Mouse (Mus musculus) cortical plate, adult 2 months (tissue): ENCODE data around the gene Tmem208.

Source experiments
- CTCF ChIP-seq: fragments of 200-500 bp; IDR thresholded peaks from 2 replicates; pipeline ENCODE4 v1.5.1; 2011; ENCODE audit warnings: mild to moderate bottlenecking, control low read depth, low read length; ENCODE audit not compliant: insufficient read depth; ENCODE audit errors: extremely low read depth
- POLR2A ChIP-seq: fragments of 200-500 bp; IDR thresholded peaks from 2 replicates; pipeline ENCODE4 v1.6.1; 2011; ENCODE audit warnings: mild to moderate bottlenecking, low read length, control low read depth; ENCODE audit not compliant: insufficient read depth; ENCODE audit errors: extremely low read depth

DNA sequence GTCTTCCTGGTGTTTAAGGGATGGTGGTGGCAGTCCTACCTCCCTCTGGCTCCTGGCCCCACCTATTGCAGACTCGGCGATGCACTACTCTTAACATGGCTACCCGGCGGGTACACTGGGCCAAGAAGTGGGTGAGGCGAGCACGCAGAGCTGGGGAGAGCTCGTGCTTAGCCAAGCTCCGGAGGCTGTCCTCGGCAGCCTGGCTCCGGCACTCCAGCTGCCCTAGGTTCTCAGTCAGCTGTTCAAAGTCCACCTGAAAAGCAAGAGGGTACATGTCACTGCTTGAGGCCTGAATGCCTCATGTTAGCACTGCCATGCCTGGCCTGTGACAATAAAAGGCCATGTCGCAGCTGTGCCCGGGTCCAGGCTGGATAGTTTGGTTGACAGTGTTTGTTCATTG, 4.2 kb downstream of the Tmem208 start:
- no peak for TF ChIP-seq CTCF
- TF ChIP-seq POLR2A: no peak
